Mouse (Mus musculus) ovary, postnatal 14 days (tissue): ENCODE data around the gene Med12l.

Experiments used
- DNase-seq: peaks from one replicate; pipeline ENCODE4 v3.0.0; 2022; ENCODE audit warnings: low spot score

The Med12l gene

GRCm38 (mm10) chr3:59321278-59321876 lies 315.8 kb downstream of the Med12l start:
- DNase-seq: peak; percentile 39

- DNase-seq: no peak
Measured at GRCm38 (mm10) chr3:59328526-59328925, 322.9 kb downstream of the Med12l start.

GRCm38 (mm10) chr3:59341647-59342427 lies 336.2 kb downstream of the Med12l start:
- no peak for DNase-seq

- DNase-seq: peak; percentile 22
Measured at GRCm38 (mm10) chr3:59343026-59343425, 337.4 kb downstream of the Med12l start.

- DNase-seq: peak; percentile 45
Measured at GRCm38 (mm10) chr3:59344065-59344905, 338.7 kb downstream of the Med12l start, which contains the start of gene Igsf10. Igsf10 (minus strand) TSS chr3:59344394.

GRCm38 (mm10) chr3:59351768-59352167 lies 346.1 kb downstream of the Med12l start:
- no peak for DNase-seq

GRCm38 (mm10) chr3:59354156-59354555 lies 348.5 kb downstream of the Med12l start:
- no peak for DNase-seq

- DNase-seq: no peak
Measured at GRCm38 (mm10) chr3:59360102-59360501, 354.5 kb downstream of the Med12l start.

- no peak for DNase-seq
Measured at GRCm38 (mm10) chr3:59361895-59362294, 356.3 kb downstream of the Med12l start.
